Comparison of ENCODE assay signal across 8 mouse cellular contexts in genomic region chr11:76709625-76710452, GRCm38 (mm10). TPM values are rescaled to one million over a fixed set of nuclear protein-coding genes. Genes with fewer than 3 reads are reported as not detected.
DNase-seq lines count a peak whose midpoint lies in the region; ATAC-seq and TF ChIP-seq lines count a peak whose summit lies in the region.

No protein-coding gene starts in this region.

- H3K36me3 ChIP-seq in midbrain, embryonic 12.5 days = no peaks in the 10 kb centered on the region

- H3K27me3 ChIP-seq in Patski = peaks cover 3% of the 10 kb centered on the region
- no peaks in the 10 kb centered on the region for H3K27me3 ChIP-seq in midbrain, embryonic 12.5 days

- H3K27ac ChIP-seq in midbrain, embryonic 12.5 days (replicated peaks) = no peak overlapping the region

- H3K9me3 ChIP-seq in midbrain, embryonic 12.5 days = peaks cover 9% of the 10 kb centered on the region

- WGBS in midbrain, embryonic 12.5 days = 37% methylated on average over 10 of the region's 17 CpGs

- no peak overlapping the region for H3K4me3 ChIP-seq in midbrain, embryonic 12.5 days

- POLR2A ChIA-PET in Patski (lab: Charles Lee) = interaction anchor here (0.6 kb wide), 1 partner anchor 990 kb away, joined by 3 read pairs; no protein-coding TSS in a partner anchor

- peaks cover 13% of the 10 kb centered on the region for H3K4me1 ChIP-seq in midbrain, embryonic 12.5 days

- CTCF ChIA-PET in Patski (lab: Charles Lee) = no interaction called here

- peak; percentile 48 for ATAC-seq in Patski
- ATAC-seq in midbrain, embryonic 12.5 days (ENCODE audit: low FRiP score, low read depth) = no peak
- ATAC-seq in megakaryocyte progenitor cell, adult 5-6 weeks (replicated peaks; ENCODE audit: poor library complexity) = no peak

- H3K9ac ChIP-seq in midbrain, embryonic 12.5 days (replicated peaks) = no peak overlapping the region; the same call in 1 of the 2 replicates

- in situ Hi-C loops in Patski (cut with MboI; ENCODE audit: low pct_unique_long_range_greater_than_20kb) = no loop called here

- peak overlapping the region; percentile 17 for H3K4me2 ChIP-seq in midbrain, embryonic 12.5 days (replicated peaks)

- TF ChIP-seq CTCF in Patski (IDR thresholded peaks at IDR 0.05) = no peak

- peak; percentile 41 for DNase-seq in 416B (ENCODE audit: low read depth)
- peak; percentile 56 for DNase-seq in Patski (ENCODE audit: low read depth, low spot score)
- peak; percentile 54 for DNase-seq in gastrocnemius, adult 18-20 months (ENCODE audit: low spot score)
- DNase-seq in kidney, adult 9 months = peak; percentile 24
- no peak for DNase-seq in thymus, postnatal 0 days (ENCODE audit: low spot score)
- no peak for DNase-seq in right cerebral cortex, postnatal 14 days

RNA-seq across cellular contexts. Expression of gene Trarg1, which starts 30.2 kb away (rescaled TPM):
- 0.05 TPM for polyA plus RNA-seq in Patski (2021)
- 1 to 10 TPM; 1.1 to 2.9 TPM for total RNA-seq in gastrocnemius, adult 18-20 months (2021)
- polyA plus RNA-seq in midbrain, embryonic 12.5 days (2016; fragmentation: Nextera tagmentation; extraction: Ambion mirVana) = not detected in 2 replicates
- 1.6 and 1.9 TPM in 2 replicates for polyA plus RNA-seq in thymus, postnatal 0 days (2015; fragmentation: Nextera tagmentation; extraction: Ambion mirVana)
- not detected in 2 replicates for total RNA-seq in megakaryocyte progenitor cell, adult 5-6 weeks (2015)
- not detected in 2 replicates for total RNA-seq in megakaryocyte progenitor cell, adult 5-6 weeks (2017)

RNA-seq across cellular contexts. Expression of gene Bhlha9, which starts 37.6 kb away (rescaled TPM):
- 0.15 TPM for polyA plus RNA-seq in Patski (2021)
- not detected for total RNA-seq in gastrocnemius, adult 18-20 months (2021)
- not detected in 2 replicates for polyA plus RNA-seq in midbrain, embryonic 12.5 days (2016; fragmentation: Nextera tagmentation; extraction: Ambion mirVana)
- polyA plus RNA-seq in thymus, postnatal 0 days (2015; fragmentation: Nextera tagmentation; extraction: Ambion mirVana) = not detected in 2 replicates
- total RNA-seq in megakaryocyte progenitor cell, adult 5-6 weeks (2015) = not detected in 2 replicates
- not detected in 2 replicates for total RNA-seq in megakaryocyte progenitor cell, adult 5-6 weeks (2017)

RNA-seq across cellular contexts. Expression of gene Gosr1, which starts 53.5 kb away (rescaled TPM):
- 49.7 TPM for polyA plus RNA-seq in Patski (2021)
- total RNA-seq in gastrocnemius, adult 18-20 months (2021) = 10 to 100 TPM; 22.7 to 24.5 TPM
- 26.0 and 26.7 TPM in 2 replicates for polyA plus RNA-seq in midbrain, embryonic 12.5 days (2016; fragmentation: Nextera tagmentation; extraction: Ambion mirVana)
- 27.5 TPM in 2 replicates for polyA plus RNA-seq in thymus, postnatal 0 days (2015; fragmentation: Nextera tagmentation; extraction: Ambion mirVana)
- total RNA-seq in megakaryocyte progenitor cell, adult 5-6 weeks (2015) = 19.4 and 27.4 TPM in 2 replicates
- 65.4 and 71.6 TPM in 2 replicates for total RNA-seq in megakaryocyte progenitor cell, adult 5-6 weeks (2017)

Comparison
In these comparisons a context has a peak if more than half of its experiments do, and no peak if none do; other contexts are left out.
1. DNase-seq: peak in 416B (single experiment), Patski (single experiment), gastrocnemius, adult 18-20 months (single experiment) and kidney, adult 9 months (single experiment); none in thymus, postnatal 0 days (single experiment) and right cerebral cortex, postnatal 14 days (single experiment).